Comparison of ENCODE assay signal across 23 mouse cellular contexts in genomic region chr6:16991996-16992591, GRCm38 (mm10).
DNase-seq lines count a peak whose midpoint lies in the region; ATAC-seq and TF ChIP-seq lines count a peak whose summit lies in the region.
"Had no signal": no experiment of that assay in that cellular context is flagged by ENCODE, and none has a peak within 500 bp of the region (broad histone marks: within the 10 kb centered on the region; RNA-seq: fewer than 3 reads in every experiment).

No protein-coding gene starts in this region.

- ATAC-seq in forebrain, embryonic 12.5 days (ENCODE audit: low FRiP score): no peak
- ATAC-seq in limb, embryonic 14.5 days (ENCODE audit: low FRiP score, low read depth): no peak
- peak; percentile 29; the same call in 1 of the 2 replicates for ATAC-seq in midbrain, embryonic 14.5 days (ENCODE audit: low FRiP score, low TSS enrichment)
- ATAC-seq in erythroblast, adult 5-6 weeks (replicated peaks; ENCODE audit: low FRiP score, poor library complexity, severe bottlenecking): no peak
- ATAC-seq: CD4-positive, CD25-positive, alpha-beta regulatory T cell, adult 4 months had no signal

- no peaks in the 10 kb centered on the region for H3K9me3 ChIP-seq in forebrain, embryonic 12.5 days
- no peaks in the 10 kb centered on the region for H3K9me3 ChIP-seq in limb, embryonic 14.5 days (ENCODE audit: control insufficient read depth, low read length)
- H3K9me3 ChIP-seq in midbrain, embryonic 14.5 days (ENCODE audit: control insufficient read depth, low read length): no peaks in the 10 kb centered on the region
- H3K9me3 ChIP-seq: heart, embryonic 15.5 days; hindbrain, embryonic 13.5 days; liver, embryonic 13.5 days; neural tube, embryonic 12.5 days had no signal

- TF ChIP-seq POLR2A in limb, embryonic 14.5 days (IDR thresholded peaks at IDR 0.05; ENCODE audit: borderline replicate concordance, extremely low read depth, insufficient read depth, insufficient read length): no peak

- no peak overlapping the region for H3K4me3 ChIP-seq in forebrain, embryonic 12.5 days (replicated peaks)
- H3K4me3 ChIP-seq in limb, embryonic 14.5 days (replicated peaks; ENCODE audit: low read length): peak overlapping the region; percentile 18
- H3K4me3 ChIP-seq in midbrain, embryonic 14.5 days (replicated peaks; ENCODE audit: low read depth, low read length): peak overlapping the region; percentile 19
- H3K4me3 ChIP-seq: heart, embryonic 15.5 days; hindbrain, embryonic 13.5 days; left cerebral cortex, adult 2 months; liver, embryonic 13.5 days; neural tube, embryonic 12.5 days had no signal

- 23% methylated on average over 15 of the region's 15 CpGs for WGBS in forebrain, embryonic 12.5 days
- 50% methylated on average over 15 of the region's 15 CpGs for WGBS in limb, embryonic 14.5 days
- 12% methylated on average over 15 of the region's 15 CpGs for WGBS in midbrain, embryonic 14.5 days

- peak overlapping the region; percentile 27 for H3K4me2 ChIP-seq in forebrain, embryonic 12.5 days
- H3K4me2 ChIP-seq in limb, embryonic 14.5 days (replicated peaks; ENCODE audit: low read depth, low read length, severe bottlenecking): peak overlapping the region; percentile 37
- peak overlapping the region; percentile 55 for H3K4me2 ChIP-seq in midbrain, embryonic 14.5 days (ENCODE audit: low read length)
- H3K4me2 ChIP-seq: heart, embryonic 15.5 days; hindbrain, embryonic 13.5 days; liver, embryonic 13.5 days; neural tube, embryonic 12.5 days had no signal

- H3K4me1 ChIP-seq in forebrain, embryonic 12.5 days: peaks cover 13% of the 10 kb centered on the region
- H3K4me1 ChIP-seq in limb, embryonic 14.5 days (ENCODE audit: control insufficient read depth, insufficient read depth, low read length): no peaks in the 10 kb centered on the region
- H3K4me1 ChIP-seq in midbrain, embryonic 14.5 days (ENCODE audit: control insufficient read depth, insufficient read depth, low read length): peaks cover 9% of the 10 kb centered on the region; the same call in 1 of the 2 replicates
- H3K4me1 ChIP-seq: heart, embryonic 15.5 days; liver, embryonic 13.5 days had no signal

- H3K9ac ChIP-seq in forebrain, embryonic 12.5 days: no peak overlapping the region
- no peak overlapping the region for H3K9ac ChIP-seq in limb, embryonic 14.5 days (ENCODE audit: low read depth, low read length, severe bottlenecking)
- no peak overlapping the region; the same call in 1 of the 2 replicates for H3K9ac ChIP-seq in midbrain, embryonic 14.5 days (replicated peaks; ENCODE audit: low read length)
- H3K9ac ChIP-seq: heart, embryonic 15.5 days; hindbrain, embryonic 13.5 days; liver, embryonic 13.5 days; neural tube, embryonic 12.5 days had no signal

- H3K27me3 ChIP-seq in forebrain, embryonic 12.5 days: peaks cover 10% of the 10 kb centered on the region
- no peaks in the 10 kb centered on the region for H3K27me3 ChIP-seq in limb, embryonic 14.5 days (ENCODE audit: control insufficient read depth, insufficient read depth, low read length)
- no peaks in the 10 kb centered on the region for H3K27me3 ChIP-seq in midbrain, embryonic 14.5 days (ENCODE audit: control insufficient read depth, insufficient read depth, low read length)
- H3K27me3 ChIP-seq: hindbrain, embryonic 13.5 days; neural tube, embryonic 12.5 days had no signal

- no peak overlapping the region for H3K27ac ChIP-seq in forebrain, embryonic 12.5 days
- 0 out of 2 replicates have a peak overlapping the region, but pooled peaks have one; percentile 52 for H3K27ac ChIP-seq in limb, embryonic 14.5 days (replicated peaks; ENCODE audit: low read depth, low read length)
- 0 out of 2 replicates have a peak overlapping the region, but pooled peaks have one; percentile 13 for H3K27ac ChIP-seq in midbrain, embryonic 14.5 days (replicated peaks; ENCODE audit: low read depth, low read length)
- H3K27ac ChIP-seq: heart, embryonic 15.5 days; hindbrain, embryonic 13.5 days; kidney, postnatal 0 days; left cerebral cortex, adult 2 months; liver, embryonic 13.5 days; neural tube, embryonic 12.5 days had no signal

- peak; percentile 17 for DNase-seq in embryo, embryonic 11 days
- DNase-seq in embryo, embryonic 9.5 days (ENCODE audit: extremely low spot score): no peak
- no peak for DNase-seq in limb, embryonic 14.5 days (ENCODE audit: low spot score)
- DNase-seq in midbrain, embryonic 14.5 days: peak; percentile 54
- no peak for DNase-seq in adrenal gland, adult 8-10 months
- DNase-seq in lung, postnatal 14 days: no peak
- DNase-seq: cerebellum, adult 11-12 months; cerebellum, postnatal 10 days; heart, postnatal 36 days; kidney, adult 2 months; layer of hippocampus, adult 9-11 months; left cerebral cortex, postnatal 4 days; liver, embryonic 13.5 days; lung, adult 2 months; thymus, postnatal 14 days had no signal

- no peaks in the 10 kb centered on the region for H3K36me3 ChIP-seq in forebrain, embryonic 12.5 days (replicated peaks)
- H3K36me3 ChIP-seq in limb, embryonic 14.5 days (ENCODE audit: control insufficient read depth, insufficient read depth, low read length): no peaks in the 10 kb centered on the region
- H3K36me3 ChIP-seq in midbrain, embryonic 14.5 days (ENCODE audit: control insufficient read depth, insufficient read depth, low read length): no peaks in the 10 kb centered on the region
- H3K36me3 ChIP-seq: heart, embryonic 15.5 days; hindbrain, embryonic 13.5 days; liver, embryonic 13.5 days; neural tube, embryonic 12.5 days had no signal

Comparison
In these comparisons a context has a peak if more than half of its experiments do, and no peak if none do; other contexts are left out.
1. DNase-seq: peak in embryo, embryonic 11 days (single experiment) and midbrain, embryonic 14.5 days (single experiment); none in embryo, embryonic 9.5 days (single experiment), limb, embryonic 14.5 days (single experiment), adrenal gland, adult 8-10 months (single experiment) and lung, postnatal 14 days (single experiment).
2. Peak in every context shown above with its lines, with median percentiles within 50 percentile points of each other: H3K4me2 ChIP-seq.